In the genomic region with DNA sequence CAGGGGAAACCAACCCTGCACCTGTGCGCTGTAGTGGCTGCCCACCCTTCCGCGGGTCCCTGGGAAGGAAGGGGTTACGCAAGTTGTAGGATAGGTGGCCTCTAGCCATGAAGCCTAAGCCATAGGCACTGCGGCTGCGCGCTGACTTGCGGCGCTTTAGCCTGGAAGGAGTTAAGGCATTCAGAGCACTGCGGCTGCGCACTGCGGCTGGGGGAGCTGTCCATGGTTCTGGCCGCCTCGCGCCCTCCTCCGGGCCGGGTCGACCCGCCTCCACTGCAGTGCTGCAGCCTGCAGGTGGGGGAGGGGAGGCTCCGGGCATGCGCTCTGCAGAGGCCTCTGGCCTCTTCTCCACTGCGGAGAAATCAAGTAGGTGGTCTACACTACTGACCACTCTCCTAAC, we compare ENCODE assay signal across 8 mouse cellular contexts. TPM values are rescaled to one million over a fixed set of nuclear protein-coding genes. Genes with fewer than 3 reads are reported as not detected.
A peak's percentile ranks its signal among the peaks of the same experiment; 100 is the strongest.
DNase-seq lines count a peak whose midpoint lies in the region; ATAC-seq lines count a peak whose summit lies in the region.

No protein-coding gene starts in this region.

- DNase-seq in adrenal gland, adult 18-20 months (ENCODE audit: low spot score in 2 of 2): peak; percentile 77 to 85
- DNase-seq in embryo, embryonic 10 days (ENCODE audit: low spot score): peak; percentile 94
- DNase-seq in gastrocnemius, postnatal 25 days: peak; percentile 64
- DNase-seq in left cerebral cortex, postnatal 10 days (ENCODE audit: extremely low spot score in 1 of 2, low spot score in 2 of 2): peak; percentile 87 to 93
- peak; percentile 90 for DNase-seq in right cerebral cortex, postnatal 14 days
- DNase-seq in urinary bladder, postnatal 25 days (ENCODE audit: low spot score): peak; percentile 74

- peaks cover 35% of the 10 kb centered on the region for H3K27me3 ChIP-seq in intestine, embryonic 15.5 days (replicated peaks)

- intact Hi-C loops in left cerebral cortex, postnatal 10 days (cut with DNase I): no loop called here

- no peaks in the 10 kb centered on the region for H3K9me3 ChIP-seq in intestine, embryonic 15.5 days

- peak overlapping the region; percentile 41 for H3K4me2 ChIP-seq in intestine, embryonic 15.5 days (replicated peaks)

- WGBS in intestine, embryonic 15.5 days: under 1% methylated on average over 22 of the region's 22 CpGs

- no peak overlapping the region for H3K4me3 ChIP-seq in intestine, embryonic 15.5 days (replicated peaks)

- no peaks in the 10 kb centered on the region for H3K36me3 ChIP-seq in intestine, embryonic 15.5 days

- no peak overlapping the region for H3K9ac ChIP-seq in intestine, embryonic 15.5 days

- no peak overlapping the region for H3K27ac ChIP-seq in intestine, embryonic 15.5 days

- peaks cover 24% of the 10 kb centered on the region for H3K4me1 ChIP-seq in intestine, embryonic 15.5 days (replicated peaks)

- peak; percentile 37 for ATAC-seq in intestine, embryonic 15.5 days
- peak; percentile 48 for ATAC-seq in megakaryocyte-erythroid progenitor cell, adult 5-6 weeks (replicated peaks; ENCODE audit: low FRiP score, low TSS enrichment, poor library complexity, severe bottlenecking)

RNA-seq across cellular contexts. Expression of a gene that starts 3.3 kb away (rescaled TPM):
- 1 to 10 TPM; 4.0 to 5.6 TPM for total RNA-seq in adrenal gland, adult 18-20 months (2021)
- total RNA-seq in gastrocnemius, postnatal 25 days (2021): 1 to 10 TPM; 4.3 to 4.8 TPM
- polyA plus RNA-seq in intestine, embryonic 15.5 days (2015; fragmentation: Nextera tagmentation; extraction: Ambion mirVana): 0.27 and 0.36 TPM in 2 replicates
- 10 to 100 TPM; 48.5 to 55.4 TPM for total RNA-seq in left cerebral cortex, postnatal 10 days (2021)
- total RNA-seq in megakaryocyte-erythroid progenitor cell, adult 5-6 weeks (2014; fragmentation: Nextera tagmentation): 1.9 and 7.9 TPM in 2 replicates
- total RNA-seq in megakaryocyte-erythroid progenitor cell, adult 5-6 weeks (2017): 0.11 TPM in 1 of 2 replicates, not detected in the other

RNA-seq across cellular contexts. Expression of a gene that starts 21.6 kb away (rescaled TPM):
- 1 to 10 TPM; 1.3 to 1.6 TPM for total RNA-seq in adrenal gland, adult 18-20 months (2021)
- under 1 TPM in 1 of 2 experiments, not detected in 1; 0.16 TPM for total RNA-seq in gastrocnemius, postnatal 25 days (2021)
- 3.1 and 3.6 TPM in 2 replicates for polyA plus RNA-seq in intestine, embryonic 15.5 days (2015; fragmentation: Nextera tagmentation; extraction: Ambion mirVana)
- total RNA-seq in left cerebral cortex, postnatal 10 days (2021): under 1 TPM in 1 of 2 experiments, not detected in 1; 0.32 TPM
- total RNA-seq in megakaryocyte-erythroid progenitor cell, adult 5-6 weeks (2014; fragmentation: Nextera tagmentation): 5.3 and 10.3 TPM in 2 replicates
- 2.0 and 11.0 TPM in 2 replicates for total RNA-seq in megakaryocyte-erythroid progenitor cell, adult 5-6 weeks (2017)

RNA-seq across cellular contexts. Expression of a gene that starts 40.0 kb away (rescaled TPM):
- 100 to 1,000 TPM; 108 to 128 TPM for total RNA-seq in adrenal gland, adult 18-20 months (2021)
- 10 to 100 TPM; 27.0 to 29.3 TPM for total RNA-seq in gastrocnemius, postnatal 25 days (2021)
- 66.3 and 69.5 TPM in 2 replicates for polyA plus RNA-seq in intestine, embryonic 15.5 days (2015; fragmentation: Nextera tagmentation; extraction: Ambion mirVana)
- 10 to 100 TPM; 49.6 to 53.6 TPM for total RNA-seq in left cerebral cortex, postnatal 10 days (2021)
- total RNA-seq in megakaryocyte-erythroid progenitor cell, adult 5-6 weeks (2014; fragmentation: Nextera tagmentation): 68.7 and 69.2 TPM in 2 replicates
- 28.8 and 59.9 TPM in 2 replicates for total RNA-seq in megakaryocyte-erythroid progenitor cell, adult 5-6 weeks (2017)

RNA-seq across cellular contexts. Expression of a gene that starts 45.1 kb away (rescaled TPM):
- total RNA-seq in adrenal gland, adult 18-20 months (2021): 1 to 10 TPM; 8.3 to 9.4 TPM
- total RNA-seq in gastrocnemius, postnatal 25 days (2021): 1 to 10 TPM; 4.7 to 5.2 TPM
- 72.0 and 76.0 TPM in 2 replicates for polyA plus RNA-seq in intestine, embryonic 15.5 days (2015; fragmentation: Nextera tagmentation; extraction: Ambion mirVana)
- total RNA-seq in left cerebral cortex, postnatal 10 days (2021): 1 to 10 TPM; 6.9 to 7.2 TPM
- 194 and 214 TPM in 2 replicates for total RNA-seq in megakaryocyte-erythroid progenitor cell, adult 5-6 weeks (2014; fragmentation: Nextera tagmentation)
- total RNA-seq in megakaryocyte-erythroid progenitor cell, adult 5-6 weeks (2017): 61.0 and 90.8 TPM in 2 replicates

Comparison
In these comparisons a context has a peak if more than half of its experiments do, and no peak if none do; other contexts are left out.
1. RNA of a gene that starts 3.3 kb away (total RNA-seq): 48.5 to 55.4 TPM in left cerebral cortex, postnatal 10 days; 4.0 to 5.6 TPM in adrenal gland, adult 18-20 months, 4.3 to 4.8 TPM in gastrocnemius, postnatal 25 days and 0.11 to 7.9 TPM in megakaryocyte-erythroid progenitor cell, adult 5-6 weeks; every median in the first group is over 4 times any median in the second.
2. Peak in every context shown above with its lines, with median percentiles within 50 percentile points of each other: DNase-seq.